Mouse (Mus musculus) hindbrain, embryonic 10.5 days (tissue): Measurements from ENCODE around the gene Il1rl1. TPM values are rescaled to one million over a fixed set of nuclear protein-coding genes. Genes with fewer than 3 reads are reported as not detected.

Source experiments
- DNase-seq: peaks from one replicate; pipeline ENCODE4 v3.0.0-alpha.2; 2017; ENCODE audit warnings: low spot score
- H3K27ac ChIP-seq: fragments of 300-500 bp; sonication (generic); 2 replicates; pipeline ENCODE4 v1.5.1; 2016; ENCODE audit warnings: mild to moderate bottlenecking, moderate library complexity
- H3K27me3 ChIP-seq: fragments of 300-500 bp; sonication (generic); 2 replicates; pipeline ENCODE4 v1.6.1; 2016; ENCODE audit warnings: mild to moderate bottlenecking; ENCODE audit not compliant: poor library complexity, insufficient read depth, severe bottlenecking
- H3K36me3 ChIP-seq: fragments of 300-500 bp; sonication (generic); 2 replicates; pipeline ENCODE4 v1.6.1; 2016; ENCODE audit warnings: mild to moderate bottlenecking, moderate library complexity
- H3K4me1 ChIP-seq: fragments of 300-500 bp; sonication (generic); replicated peaks from 2 replicates; pipeline ENCODE4 v1.6.1; 2016; ENCODE audit warnings: mild to moderate bottlenecking
- H3K4me3 ChIP-seq: fragments of 300-500 bp; sonication (generic); 2 replicates; pipeline ENCODE4 v1.5.1; 2016; ENCODE audit warnings: mild to moderate bottlenecking, moderate library complexity
- H3K9me3 ChIP-seq: fragments of 300-500 bp; sonication (generic); 2 replicates; pipeline ENCODE4 v1.6.1; 2016; ENCODE audit warnings: mild to moderate bottlenecking, moderate library complexity
- WGBS: fragments of 180-500 bp; shearing (Covaris S2); methylation state at CpG from one replicate; pipeline ENCODE4 v1.1.7; 2016; 5-methylcytosine and 5-hydroxymethylcytosine counted together
- polyA plus RNA-seq: library from polyadenylated mRNA; unstranded; fragments of >200 nt; fragmentation: Nextera tagmentation; extraction: Ambion mirVana; gene quantifications from 2 replicates; pipeline ENCODE4 v1.2.1, GENCODE M21; 2016

The Il1rl1 gene
- 0.03 and 0.04 TPM in 2 replicates for polyA plus RNA-seq

- H3K27me3 ChIP-seq, result no peaks in the 10 kb centered on the region
- H3K36me3 ChIP-seq, result no peaks in the 10 kb centered on the region
- no peak for DNase-seq
- H3K4me1 ChIP-seq, result no peaks in the 10 kb centered on the region
- WGBS, result 81% methylated on average over 5 of the region's 5 CpGs
- H3K4me3 ChIP-seq, result no peak within 1 kb of the TSS
- no peaks in the 10 kb centered on the region for H3K9me3 ChIP-seq
- H3K27ac ChIP-seq, result no peak within 1 kb of the TSS
These were observed at the start of gene Il1rl1 for GRCm38 (mm10) chr1:40428910-40429675. Il1rl1 (plus strand) TSS chr1:40429570.

DNA sequence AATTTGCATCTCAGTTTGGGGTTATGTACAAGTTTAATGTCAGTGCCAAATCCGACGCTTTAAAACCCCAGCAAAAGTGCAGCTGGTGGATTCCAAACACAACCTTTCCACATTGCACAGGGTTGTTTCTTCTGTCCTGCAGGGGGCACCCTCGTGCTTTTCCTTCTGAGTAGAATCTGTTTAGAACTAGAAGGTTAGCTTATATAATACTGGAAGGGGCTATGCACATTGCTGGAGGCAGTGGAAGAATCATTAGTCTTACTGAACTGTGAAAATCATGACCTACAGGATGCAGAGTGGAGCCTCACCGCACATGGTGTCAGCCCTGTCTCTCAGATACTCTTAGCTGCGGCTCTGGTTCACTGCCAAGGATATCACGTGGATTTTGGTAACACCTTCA, 49.3 kb upstream of the Il1rl1 start:
- WGBS, result 63% methylated on average over 6 of the region's 6 CpGs
- Histone ChIP-seq H3K27ac (no peak overlapping the region), H3K4me1 (peaks cover 8% of the 10 kb centered on the region), H3K27me3 (no peaks in the 10 kb centered on the region), H3K9me3 (no peaks in the 10 kb centered on the region), H3K4me3 (no peak overlapping the region), H3K36me3 (no peaks in the 10 kb centered on the region)
- DNase-seq, result peak; percentile 30

DNA sequence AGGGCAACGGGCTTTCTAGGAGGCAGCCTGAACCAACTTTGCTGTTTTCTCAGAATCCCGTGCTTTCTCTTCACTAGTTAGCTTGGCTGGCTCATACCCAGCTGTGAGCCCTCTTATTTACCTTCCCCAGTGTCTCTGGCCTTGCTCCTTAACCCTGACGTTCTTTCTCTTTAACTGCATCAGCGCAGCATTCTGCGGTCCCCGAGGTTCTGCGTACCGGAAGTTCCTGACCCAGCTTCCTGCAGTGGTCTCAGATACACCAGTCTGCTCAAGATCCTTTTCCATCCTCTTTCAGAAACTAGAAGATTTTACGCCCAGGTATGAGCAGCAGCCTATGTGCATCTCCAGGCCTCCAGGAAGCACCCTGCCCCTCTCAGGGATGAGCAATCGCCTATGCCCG, 48.4 kb upstream of the Il1rl1 start:
- no peak overlapping the region for H3K27ac ChIP-seq
- no peaks in the 10 kb centered on the region for H3K9me3 ChIP-seq
- no peaks in the 10 kb centered on the region for H3K27me3 ChIP-seq
- no peak for DNase-seq
- H3K36me3 ChIP-seq, result no peaks in the 10 kb centered on the region
- H3K4me3 ChIP-seq, result no peak overlapping the region
- WGBS, result 87% methylated on average over 11 of the region's 11 CpGs
- H3K4me1 ChIP-seq, result peaks cover 4% of the 10 kb centered on the region; the same call in 1 of the 2 replicates

GRCm38 (mm10) chr1:40382841-40383240, 46.5 kb upstream of the Il1rl1 start:
- no peaks in the 10 kb centered on the region for H3K27me3 ChIP-seq
- H3K27ac ChIP-seq, result no peak overlapping the region
- H3K4me3 ChIP-seq, result no peak overlapping the region
- 86% methylated on average over 5 of the region's 5 CpGs for WGBS
- DNase-seq, result no peak
- H3K4me1 ChIP-seq, result no peaks in the 10 kb centered on the region
- H3K36me3 ChIP-seq, result no peaks in the 10 kb centered on the region
- no peaks in the 10 kb centered on the region for H3K9me3 ChIP-seq

GRCm38 (mm10) chr1:40384931-40385545, 44.3 kb upstream of the Il1rl1 start:
- Histone ChIP-seq H3K27ac (no peak overlapping the region), H3K4me3 (no peak overlapping the region), H3K27me3 (no peaks in the 10 kb centered on the region), H3K36me3 (no peaks in the 10 kb centered on the region), H3K9me3 (no peaks in the 10 kb centered on the region), H3K4me1 (no peaks in the 10 kb centered on the region)
- DNase-seq, result no peak
- 92% methylated on average over 8 of the region's 8 CpGs for WGBS

- H3K4me1 ChIP-seq, result no peaks in the 10 kb centered on the region
- no peak for DNase-seq
- no peaks in the 10 kb centered on the region for H3K9me3 ChIP-seq
- no peaks in the 10 kb centered on the region for H3K36me3 ChIP-seq
- H3K27me3 ChIP-seq, result no peaks in the 10 kb centered on the region
- H3K27ac ChIP-seq, result no peak overlapping the region
- 90% methylated on average over 3 of the region's 3 CpGs for WGBS
- no peak overlapping the region for H3K4me3 ChIP-seq
These were observed 38.0 kb upstream of the Il1rl1 start for GRCm38 (mm10) chr1:40391374-40391773.

DNA sequence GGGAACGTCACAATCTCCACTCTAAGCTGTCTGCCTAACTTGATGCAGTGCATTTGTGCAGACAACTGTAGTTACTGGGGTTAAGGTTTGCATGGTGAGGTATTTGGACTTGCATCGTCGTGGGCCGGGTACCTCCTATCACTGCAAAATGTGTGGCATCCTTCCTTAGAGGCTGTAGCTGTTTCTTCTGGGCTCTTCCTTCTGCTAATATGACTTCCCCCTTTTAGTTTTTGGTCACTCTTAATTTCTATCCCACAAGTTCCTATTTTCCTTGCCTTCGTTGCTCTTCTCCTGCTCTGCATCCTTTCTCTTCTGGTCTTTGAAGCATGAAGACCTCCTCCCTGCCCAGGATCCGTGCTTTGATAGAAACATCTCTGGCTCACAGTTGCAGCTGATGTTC, 36.8 kb upstream of the Il1rl1 start:
- H3K9me3 ChIP-seq, result no peaks in the 10 kb centered on the region
- H3K27ac ChIP-seq, result no peak overlapping the region
- DNase-seq, result no peak
- H3K36me3 ChIP-seq, result no peaks in the 10 kb centered on the region
- H3K27me3 ChIP-seq, result no peaks in the 10 kb centered on the region
- WGBS, result 81% methylated on average over 6 of the region's 6 CpGs
- H3K4me3 ChIP-seq, result no peak overlapping the region
- H3K4me1 ChIP-seq, result no peaks in the 10 kb centered on the region

DNA sequence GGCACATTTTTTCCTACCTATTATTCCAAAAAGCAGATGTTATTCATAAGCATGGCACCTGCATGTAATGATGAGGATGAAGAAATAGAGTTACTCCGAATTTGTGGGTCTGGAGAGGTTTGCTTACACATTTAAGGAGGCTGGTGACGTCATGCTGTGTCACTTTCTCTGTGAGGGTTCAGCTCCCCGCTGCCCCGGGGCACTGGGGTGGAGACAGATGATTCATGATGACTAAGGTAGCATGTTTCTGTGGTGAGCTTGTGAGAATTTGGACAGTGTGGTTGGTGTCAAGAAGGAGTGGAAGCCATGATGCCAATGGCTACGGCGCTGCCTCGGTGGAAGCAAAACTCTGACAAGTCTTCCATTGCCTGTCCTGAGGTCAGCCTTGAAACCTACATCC, 36.2 kb upstream of the Il1rl1 start:
- Histone ChIP-seq H3K27me3 (no peaks in the 10 kb centered on the region), H3K4me1 (no peaks in the 10 kb centered on the region), H3K27ac (no peak overlapping the region), H3K4me3 (no peak overlapping the region), H3K36me3 (no peaks in the 10 kb centered on the region), H3K9me3 (no peaks in the 10 kb centered on the region)
- WGBS, result 88% methylated on average over 7 of the region's 7 CpGs
- DNase-seq, result no peak

DNA sequence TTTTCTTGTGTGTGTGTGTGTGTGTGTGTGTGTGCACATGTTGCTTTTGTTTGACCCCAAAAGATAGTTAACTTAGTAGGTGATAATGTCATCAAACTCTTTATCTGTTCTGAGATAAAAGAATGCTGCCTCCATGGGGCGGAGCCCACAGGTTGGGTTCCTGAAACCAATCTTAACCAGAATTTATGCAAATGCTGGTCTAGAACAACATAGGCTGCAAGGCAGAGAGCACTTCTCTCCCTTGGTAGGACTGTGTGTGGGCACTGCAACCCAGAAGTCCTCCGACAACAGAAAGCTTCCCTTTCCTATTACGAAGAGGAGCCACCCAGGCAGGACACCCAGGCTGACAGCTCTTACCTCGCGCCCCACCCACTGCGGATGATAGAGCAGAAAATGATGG, 29.7 kb upstream of the Il1rl1 start:
- Histone ChIP-seq H3K36me3 (no peaks in the 10 kb centered on the region), H3K27ac (no peak overlapping the region), H3K4me3 (no peak overlapping the region), H3K4me1 (no peaks in the 10 kb centered on the region), H3K27me3 (no peaks in the 10 kb centered on the region), H3K9me3 (no peaks in the 10 kb centered on the region)
- WGBS, result 92% methylated on average over 6 of the region's 6 CpGs
- no peak for DNase-seq

DNA sequence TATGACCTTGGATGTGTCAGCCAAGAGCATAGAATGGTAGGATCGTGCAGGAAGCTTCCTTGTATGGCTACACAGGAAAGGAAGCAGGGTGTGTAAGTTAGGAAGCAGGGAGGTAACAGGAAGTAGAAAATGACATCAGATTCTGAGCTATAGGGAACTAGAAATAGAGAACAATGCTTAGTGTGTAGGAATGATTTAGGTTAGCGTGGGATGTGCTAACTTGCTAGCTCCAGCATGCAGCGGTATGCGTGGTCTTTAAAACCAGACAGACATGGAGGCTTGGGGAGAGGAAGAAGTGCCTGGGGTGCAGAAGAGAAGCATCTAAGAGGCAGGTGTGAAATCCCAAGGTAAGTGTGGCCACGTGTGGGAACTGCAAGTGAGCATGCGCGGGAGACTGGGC, 24.7 kb upstream of the Il1rl1 start:
- Histone ChIP-seq H3K27ac (no peak overlapping the region), H3K4me1 (no peaks in the 10 kb centered on the region), H3K9me3 (no peaks in the 10 kb centered on the region), H3K27me3 (no peaks in the 10 kb centered on the region), H3K4me3 (no peak overlapping the region), H3K36me3 (no peaks in the 10 kb centered on the region)
- 82% methylated on average over 7 of the region's 7 CpGs for WGBS
- DNase-seq, result no peak

DNA sequence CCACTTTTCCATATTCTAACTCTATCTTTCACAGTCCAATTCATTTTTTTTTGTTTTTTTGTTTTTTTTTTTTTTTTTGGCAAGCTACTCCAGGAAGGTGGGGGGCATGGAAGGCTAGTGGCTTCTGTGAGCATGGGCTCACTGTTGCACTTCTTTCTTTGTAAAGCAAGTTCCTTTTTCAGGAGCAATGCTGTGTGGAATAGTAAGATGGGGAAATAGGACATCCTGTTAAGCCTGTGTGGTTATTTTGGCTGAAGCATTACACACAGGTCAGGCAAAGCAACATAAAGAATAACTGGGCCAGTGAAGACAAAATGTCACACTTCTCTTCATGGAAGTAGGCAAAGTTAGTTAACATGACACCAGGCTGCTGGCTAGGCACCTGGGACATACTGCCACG, 19.5 kb upstream of the Il1rl1 start:
- WGBS, result 50% methylated on average over 1 of the region's 1 CpGs
- no peaks in the 10 kb centered on the region for H3K4me1 ChIP-seq
- H3K27ac ChIP-seq, result no peak overlapping the region
- H3K27me3 ChIP-seq, result no peaks in the 10 kb centered on the region
- no peak for DNase-seq
- H3K9me3 ChIP-seq, result no peaks in the 10 kb centered on the region
- no peaks in the 10 kb centered on the region for H3K36me3 ChIP-seq
- no peak overlapping the region for H3K4me3 ChIP-seq

DNA sequence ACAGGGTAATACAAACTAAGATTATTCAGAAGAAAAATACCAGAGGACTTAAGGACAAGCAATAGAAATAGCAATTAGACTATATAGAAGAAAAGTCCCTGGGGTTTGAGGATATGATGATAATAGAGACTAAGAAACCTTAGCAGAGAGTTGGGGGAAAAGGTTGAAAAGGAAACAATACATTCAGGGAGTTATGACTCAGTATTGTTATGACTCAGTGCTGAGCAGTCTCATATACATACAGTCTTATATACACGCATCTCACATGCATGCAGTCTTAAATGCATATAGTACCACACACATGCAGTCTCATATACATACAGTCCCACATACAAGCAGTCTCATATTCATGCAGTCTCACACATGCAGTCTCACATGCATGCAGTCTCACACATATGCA, 16.3 kb upstream of the Il1rl1 start:
- Histone ChIP-seq H3K27ac (no peak overlapping the region), H3K36me3 (no peaks in the 10 kb centered on the region), H3K4me3 (no peak overlapping the region), H3K9me3 (no peaks in the 10 kb centered on the region), H3K27me3 (no peaks in the 10 kb centered on the region), H3K4me1 (no peaks in the 10 kb centered on the region)
- 81% methylated on average over 1 of the region's 1 CpGs for WGBS
- no peak for DNase-seq

DNA sequence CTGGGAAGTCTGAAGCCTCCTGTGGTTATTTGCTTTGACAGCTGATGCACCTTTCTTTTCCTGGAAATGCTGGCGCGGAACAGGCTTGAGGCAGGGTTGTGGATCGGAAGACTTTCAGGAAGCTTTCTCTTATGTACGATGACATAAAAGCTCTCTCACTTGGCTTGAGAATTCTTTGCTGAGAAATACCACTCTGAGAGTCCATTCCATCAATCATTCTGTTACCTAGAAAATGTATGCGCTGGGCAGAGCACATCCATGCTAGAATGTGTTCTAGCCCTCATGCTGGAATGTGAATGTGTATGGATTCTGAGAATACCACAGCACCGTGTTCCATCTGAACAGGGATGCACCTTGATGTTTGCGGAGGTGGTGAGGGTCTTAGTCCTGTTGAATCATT, 15.1 kb upstream of the Il1rl1 start:
- DNase-seq, result no peak
- no peaks in the 10 kb centered on the region for H3K4me1 ChIP-seq
- H3K27ac ChIP-seq, result no peak overlapping the region
- no peaks in the 10 kb centered on the region for H3K27me3 ChIP-seq
- H3K9me3 ChIP-seq, result no peaks in the 10 kb centered on the region
- H3K4me3 ChIP-seq, result no peak overlapping the region
- 83% methylated on average over 7 of the region's 7 CpGs for WGBS
- H3K36me3 ChIP-seq, result no peaks in the 10 kb centered on the region
